Mouse (Mus musculus): ENCODE data around the gene Wbp4. TPM values are rescaled to one million over a fixed set of nuclear protein-coding genes. Genes with fewer than 3 reads are reported as not detected.
A peak's percentile ranks its signal among the peaks of the same experiment; 100 is the strongest.

Wbp4 gene
- polyA plus RNA-seq, 1 experiment from 2014 or later, result 17.6 TPM

DNA sequence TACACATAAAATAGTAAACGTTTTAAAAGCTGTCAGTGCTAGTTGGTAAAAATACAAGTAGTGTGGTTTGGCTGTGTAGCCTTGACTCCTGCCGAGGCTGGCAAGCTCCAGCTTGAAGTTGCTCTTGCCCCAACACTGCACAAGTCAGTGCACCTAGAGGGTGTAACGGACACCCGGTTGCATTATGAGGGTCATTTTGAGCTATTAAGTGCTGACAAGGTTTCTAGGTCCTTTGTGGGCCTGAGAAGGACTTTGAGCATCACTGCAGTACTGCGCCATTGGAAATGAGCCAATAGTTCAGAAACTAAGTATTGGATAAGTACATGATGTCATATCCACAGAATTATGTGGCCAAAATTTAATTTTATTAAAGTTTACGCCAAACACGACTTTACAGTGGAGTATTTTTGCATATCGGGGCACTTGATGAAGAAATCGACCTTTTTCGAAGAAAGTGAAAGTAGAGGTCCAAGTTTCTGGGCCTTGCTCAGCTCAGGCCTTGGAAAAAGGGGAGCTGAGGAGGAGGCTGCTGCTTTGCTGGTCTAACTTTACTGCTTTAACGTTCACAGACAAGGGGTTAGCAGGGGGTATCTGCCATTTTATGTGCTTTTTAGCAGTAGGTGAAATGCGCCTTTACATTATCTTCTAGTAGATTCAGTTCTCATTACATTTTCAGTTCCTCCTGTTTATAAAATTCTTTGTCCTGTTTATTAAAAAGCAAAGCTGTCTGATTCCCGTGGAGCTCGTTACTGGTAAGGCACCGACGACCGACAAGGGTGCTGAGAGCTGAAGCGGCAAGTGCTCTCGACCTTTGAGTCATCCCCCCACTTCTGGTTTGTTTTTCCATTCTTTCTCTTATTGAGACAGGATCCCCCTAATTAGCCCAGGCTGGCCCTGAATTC is 37.7 kb upstream of the Wbp4 start:
- Histone ChIP-seq H3K27me3 (no peaks in the 10 kb centered on the region), H3K4me3 (replicated peaks) (peak overlapping the region; percentile 41), H3K4me2 (peak overlapping the region; percentile 62), H3K36me3 (no peaks in the 10 kb centered on the region), H3K4me1 (replicated peaks) (peaks cover 80% of the 10 kb centered on the region), H3K9me3 (replicated peaks) (no peaks in the 10 kb centered on the region), H3K27ac (peak overlapping the region; percentile 79), H3K9ac (peak overlapping the region; percentile 71)
- DNase-seq (no peak), ATAC-seq (ENCODE audit: low read depth) (no peak)
- WGBS (ENCODE audit: insufficient replicate concordance), result 43% methylated on average over 19 of the region's 19 CpGs

- ATAC-seq (ENCODE audit: low read depth), result no peak
- peak overlapping the region; percentile 62 for H3K4me2 ChIP-seq
- WGBS (ENCODE audit: insufficient replicate concordance), result 52% methylated on average over 2 of the region's 2 CpGs
- no peak for DNase-seq
- no peaks in the 10 kb centered on the region for H3K27me3 ChIP-seq
- H3K36me3 ChIP-seq, result no peaks in the 10 kb centered on the region
- H3K4me1 ChIP-seq (replicated peaks), result peaks cover 76% of the 10 kb centered on the region
- H3K9ac ChIP-seq, result peak overlapping the region; percentile 71; the same call in 1 of the 2 replicates
- H3K27ac ChIP-seq, result peak overlapping the region; percentile 79
- peak overlapping the region; percentile 41 for H3K4me3 ChIP-seq (replicated peaks)
- H3K9me3 ChIP-seq (replicated peaks), result no peaks in the 10 kb centered on the region
These were observed 36.8 kb upstream of the Wbp4 start for GRCm38 (mm10) chr14:79518123-79518522.

- Histone ChIP-seq H3K4me1 (replicated peaks) (peaks cover 67% of the 10 kb centered on the region), H3K4me2 (peak overlapping the region; percentile 71), H3K9ac (peak overlapping the region; percentile 62), H3K9me3 (replicated peaks) (no peaks in the 10 kb centered on the region), H3K27me3 (no peaks in the 10 kb centered on the region), H3K36me3 (no peaks in the 10 kb centered on the region), H3K4me3 (replicated peaks) (peak overlapping the region; percentile 44), H3K27ac (peak overlapping the region; percentile 79)
- ATAC-seq (ENCODE audit: low read depth) (no peak), DNase-seq (no peak)
- 57% methylated on average over 8 of the region's 8 CpGs for WGBS (ENCODE audit: insufficient replicate concordance)
These were observed 35.9 kb upstream of the Wbp4 start for GRCm38 (mm10) chr14:79517185-79517740.

DNA sequence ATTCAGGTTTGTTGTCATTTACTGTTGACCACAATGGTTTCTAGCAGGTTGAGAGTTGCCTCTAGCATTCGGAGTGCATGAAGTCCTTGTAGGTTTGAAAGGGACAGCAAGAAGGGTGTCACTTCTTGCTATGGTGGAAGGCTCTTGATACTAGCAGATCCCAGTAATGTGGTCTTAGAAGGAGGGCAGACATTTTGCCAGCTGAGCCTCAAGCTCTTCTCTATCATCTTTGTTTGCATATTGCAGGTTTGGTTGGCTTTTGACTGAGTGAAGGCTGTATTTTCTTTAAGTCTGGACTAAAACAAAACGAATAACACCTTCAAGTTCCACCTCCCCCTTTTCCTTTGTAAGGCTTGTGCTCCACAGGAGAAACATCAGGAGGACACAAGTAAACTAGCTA is 35.4 kb upstream of the Wbp4 start:
- Histone ChIP-seq H3K36me3 (no peaks in the 10 kb centered on the region), H3K4me2 (peak overlapping the region; percentile 71), H3K27ac (peak overlapping the region; percentile 79), H3K4me3 (replicated peaks) (peak overlapping the region; percentile 44), H3K9me3 (replicated peaks) (no peaks in the 10 kb centered on the region), H3K27me3 (no peaks in the 10 kb centered on the region), H3K4me1 (replicated peaks) (peaks cover 66% of the 10 kb centered on the region), H3K9ac (peak overlapping the region; percentile 62)
- ATAC-seq (ENCODE audit: low read depth) (no peak), DNase-seq (no peak)
- WGBS (ENCODE audit: insufficient replicate concordance), result 44% methylated on average over 2 of the region's 2 CpGs

- Histone ChIP-seq H3K9ac (peak overlapping the region; percentile 62), H3K4me1 (replicated peaks) (peaks cover 66% of the 10 kb centered on the region)
These were observed 34.9 kb upstream of the Wbp4 start for GRCm38 (mm10) chr14:79516243-79516610.

GRCm38 (mm10) chr14:79515511-79516242 is 34.4 kb upstream of the Wbp4 start:
- Histone ChIP-seq H3K27me3 (no peaks in the 10 kb centered on the region), H3K27ac (peak overlapping the region; percentile 73), H3K36me3 (no peaks in the 10 kb centered on the region), H3K9ac (peak overlapping the region; percentile 66), H3K9me3 (replicated peaks) (no peaks in the 10 kb centered on the region), H3K4me1 (replicated peaks) (peaks cover 66% of the 10 kb centered on the region), H3K4me3 (replicated peaks) (peak overlapping the region; percentile 44), H3K4me2 (peak overlapping the region; percentile 71)
- DNase-seq, result peak; percentile 42
- 27% methylated on average over 8 of the region's 8 CpGs for WGBS (ENCODE audit: insufficient replicate concordance)
- peak; percentile 64 for ATAC-seq (ENCODE audit: low read depth)

More at GRCm38 (mm10) chr14:79516243-79516610, 34.9 kb upstream of the Wbp4 start:
- H3K9me3 ChIP-seq (replicated peaks), result no peaks in the 10 kb centered on the region
- ATAC-seq (ENCODE audit: low read depth) (no peak), DNase-seq (no peak)
- H3K4me3 ChIP-seq (replicated peaks), result peak overlapping the region; percentile 44
- 34% methylated on average over 5 of the region's 5 CpGs for WGBS (ENCODE audit: insufficient replicate concordance)
- no peaks in the 10 kb centered on the region for H3K27me3 ChIP-seq
- peak overlapping the region; percentile 79 for H3K27ac ChIP-seq
- H3K36me3 ChIP-seq, result no peaks in the 10 kb centered on the region
- peak overlapping the region; percentile 71 for H3K4me2 ChIP-seq

DNA sequence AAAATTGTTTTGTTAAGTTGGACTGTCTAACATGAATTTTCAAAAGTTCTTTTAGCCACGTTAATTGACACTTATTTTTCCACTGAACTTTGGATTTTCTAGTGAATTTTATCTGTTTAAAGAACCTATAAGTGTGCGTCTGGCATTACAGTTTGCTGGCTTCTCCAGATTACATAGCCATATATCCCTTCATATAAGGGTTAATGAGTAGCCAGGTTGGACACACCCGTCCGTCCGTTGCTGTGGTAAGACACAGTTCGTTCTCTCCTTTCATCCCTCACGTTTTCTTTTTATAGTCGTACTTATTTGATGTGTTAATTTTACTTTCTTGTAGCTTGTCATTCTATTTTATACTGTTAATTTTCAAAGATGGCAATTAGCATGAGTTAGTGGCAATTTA is 33.8 kb upstream of the Wbp4 start:
- 20% methylated on average over 8 of the region's 8 CpGs for WGBS (ENCODE audit: insufficient replicate concordance)
- peak overlapping the region; percentile 44 for H3K4me3 ChIP-seq (replicated peaks)
- H3K4me2 ChIP-seq, result peak overlapping the region; percentile 71
- H3K36me3 ChIP-seq, result no peaks in the 10 kb centered on the region
- H3K27me3 ChIP-seq, result no peaks in the 10 kb centered on the region
- no peak for DNase-seq
- peak; percentile 50 for ATAC-seq (ENCODE audit: low read depth)
- peaks cover 70% of the 10 kb centered on the region for H3K4me1 ChIP-seq (replicated peaks)
- peak overlapping the region; percentile 66 for H3K9ac ChIP-seq
- no peaks in the 10 kb centered on the region for H3K9me3 ChIP-seq (replicated peaks)
- H3K27ac ChIP-seq, result peak overlapping the region; percentile 73

DNA sequence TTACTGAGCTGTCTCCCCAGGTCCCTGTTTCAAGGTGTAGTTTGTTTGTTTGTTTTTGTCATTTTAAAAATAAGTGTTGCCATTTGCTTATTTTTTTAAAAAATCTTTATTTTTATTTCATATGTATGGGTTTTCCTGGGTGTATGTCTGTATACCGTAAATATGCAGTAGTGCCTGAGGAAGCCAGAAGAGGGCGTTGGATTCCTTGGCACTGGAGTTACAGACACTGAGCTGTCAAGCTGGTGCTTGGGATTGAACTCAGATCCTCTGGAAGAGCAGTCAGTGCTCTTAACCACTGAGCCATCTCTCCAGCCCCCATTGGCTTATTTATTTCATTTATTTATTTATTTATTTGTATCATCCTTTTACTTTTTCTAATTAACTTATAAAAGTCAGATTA is 32.6 kb upstream of the Wbp4 start:
- Histone ChIP-seq H3K9ac (no peak overlapping the region), H3K27ac (peak overlapping the region; percentile 0; the same call in 1 of the 2 replicates), H3K36me3 (no peaks in the 10 kb centered on the region), H3K27me3 (no peaks in the 10 kb centered on the region), H3K4me3 (replicated peaks) (no peak overlapping the region), H3K4me2 (no peak overlapping the region), H3K4me1 (replicated peaks) (peaks cover 64% of the 10 kb centered on the region), H3K9me3 (replicated peaks) (no peaks in the 10 kb centered on the region)
- DNase-seq, result no peak
- no peak for ATAC-seq (ENCODE audit: low read depth)
- 70% methylated on average over 2 of the region's 2 CpGs for WGBS (ENCODE audit: insufficient replicate concordance)

DNA sequence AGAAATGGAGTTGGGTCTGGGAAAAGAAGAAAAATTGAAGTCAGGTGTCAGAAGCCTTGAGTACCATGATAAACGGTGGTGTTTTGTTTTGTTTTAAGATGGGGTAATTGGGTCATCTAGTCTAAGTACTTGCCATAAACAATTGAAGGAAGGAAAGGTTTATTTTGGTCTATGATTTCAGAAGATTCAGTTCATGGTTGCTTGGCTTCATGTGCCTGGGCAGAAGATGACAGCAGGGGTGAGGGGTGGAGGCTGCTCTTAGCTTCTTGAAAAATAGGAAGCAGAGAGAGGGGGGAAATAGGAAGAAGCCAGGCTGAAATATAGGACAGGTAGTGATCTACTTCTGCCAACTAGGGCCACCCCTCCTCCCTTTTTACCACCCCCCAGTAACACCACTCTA is 30.2 kb upstream of the Wbp4 start:
- DNase-seq (no peak), ATAC-seq (ENCODE audit: low read depth) (no peak)
- no peaks in the 10 kb centered on the region for H3K27me3 ChIP-seq
- H3K4me1 ChIP-seq (replicated peaks), result peaks cover 67% of the 10 kb centered on the region
- no peak overlapping the region for H3K9ac ChIP-seq
- no peak overlapping the region for H3K4me2 ChIP-seq
- no peaks in the 10 kb centered on the region for H3K9me3 ChIP-seq (replicated peaks)
- 39% methylated on average over 1 of the region's 1 CpGs for WGBS (ENCODE audit: insufficient replicate concordance)
- no peak overlapping the region for H3K4me3 ChIP-seq (replicated peaks)
- H3K27ac ChIP-seq, result peak overlapping the region; percentile 32; the same call in 1 of the 2 replicates
- no peaks in the 10 kb centered on the region for H3K36me3 ChIP-seq

DNA sequence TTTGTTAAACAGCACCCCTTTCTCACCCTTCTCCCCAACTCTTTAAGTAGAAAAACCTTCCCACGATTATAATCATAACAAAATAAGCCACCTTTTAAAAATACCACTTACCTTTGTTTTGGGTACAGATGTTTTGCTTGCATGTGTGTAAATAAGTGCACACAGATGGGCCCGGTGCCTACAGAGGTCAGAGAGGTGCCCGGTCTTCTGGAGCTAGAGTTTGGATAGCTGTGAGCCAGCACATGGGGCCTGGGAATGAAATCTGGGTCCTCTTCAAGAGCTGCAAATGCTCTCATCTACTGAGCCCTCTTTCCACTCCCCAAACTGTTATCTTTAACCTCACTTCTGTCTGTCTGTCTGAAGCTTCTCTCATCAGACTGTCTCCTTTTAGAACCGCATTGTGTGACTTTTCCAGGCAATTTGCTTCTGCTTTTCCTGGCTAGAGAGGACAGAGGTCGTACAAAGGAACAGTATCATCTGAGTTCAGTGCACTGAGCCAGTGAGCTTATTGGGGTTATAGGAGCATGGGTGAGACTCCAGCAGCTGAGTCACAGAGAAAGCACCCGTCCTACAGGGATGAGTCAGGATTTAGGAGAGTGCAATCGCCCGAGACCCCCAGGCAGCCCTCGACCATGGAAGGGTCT is 27.5 kb upstream of the Wbp4 start:
- 60% methylated on average over 9 of the region's 9 CpGs for WGBS (ENCODE audit: insufficient replicate concordance)
- H3K9ac ChIP-seq, result peak overlapping the region; percentile 40
- ATAC-seq (ENCODE audit: low read depth), result no peak
- peak overlapping the region; percentile 73 for H3K27ac ChIP-seq
- DNase-seq, result no peak
- H3K4me1 ChIP-seq (replicated peaks), result peaks cover 74% of the 10 kb centered on the region
- H3K4me2 ChIP-seq, result no peak overlapping the region
- H3K36me3 ChIP-seq, result no peaks in the 10 kb centered on the region
- no peak overlapping the region for H3K4me3 ChIP-seq (replicated peaks)
- no peaks in the 10 kb centered on the region for H3K27me3 ChIP-seq
- H3K9me3 ChIP-seq (replicated peaks), result no peaks in the 10 kb centered on the region

GRCm38 (mm10) chr14:79507846-79508245 is 26.5 kb upstream of the Wbp4 start:
- Histone ChIP-seq H3K4me3 (replicated peaks) (no peak overlapping the region), H3K4me1 (replicated peaks) (peaks cover 83% of the 10 kb centered on the region), H3K9me3 (replicated peaks) (no peaks in the 10 kb centered on the region), H3K4me2 (no peak overlapping the region), H3K9ac (peak overlapping the region; percentile 40; the same call in 1 of the 2 replicates), H3K27ac (peak overlapping the region; percentile 73), H3K36me3 (no peaks in the 10 kb centered on the region), H3K27me3 (no peaks in the 10 kb centered on the region)
- DNase-seq, result no peak
- ATAC-seq (ENCODE audit: low read depth), result no peak
- WGBS (ENCODE audit: insufficient replicate concordance), result 68% methylated on average over 1 of the region's 1 CpGs
